Mouse (Mus musculus) kidney, postnatal 36 days (tissue): ENCODE measurements around the gene Dnajb12.

ENCODE experiments used
- DNase-seq, 2 experiments: peaks; one replicate each; pipeline ENCODE4 v3.0.0; 2021 to 2022; ENCODE audit warnings: mixed read lengths in 2 of 2

Dnajb12 gene

GRCm38 (mm10) chr10:59920810-59921681, 41.7 kb downstream of the Dnajb12 start:
- DNase-seq, result peak; percentile 88 to 89

GRCm38 (mm10) chr10:59923493-59923892, 44.1 kb downstream of the Dnajb12 start:
- DNase-seq, result no peak

GRCm38 (mm10) chr10:59924305-59924704, 44.9 kb downstream of the Dnajb12 start:
- peak in 1 of 2 experiments; percentile 45 for DNase-seq

GRCm38 (mm10) chr10:59929205-59929604, 49.8 kb downstream of the Dnajb12 start:
- no peak for DNase-seq

GRCm38 (mm10) chr10:59930996-59931395, 51.6 kb downstream of the Dnajb12 start:
- no peak for DNase-seq

GRCm38 (mm10) chr10:59932521-59932920, 53.2 kb downstream of the Dnajb12 start:
- DNase-seq, result peak; percentile 66 to 74

GRCm38 (mm10) chr10:59934039-59934438, 54.7 kb downstream of the Dnajb12 start:
- peak in 1 of 2 experiments; percentile 43 for DNase-seq

- DNase-seq, result no peak
Observed at GRCm38 (mm10) chr10:59936058-59936856, 56.9 kb downstream of the Dnajb12 start.

GRCm38 (mm10) chr10:59938662-59939061, 59.3 kb downstream of the Dnajb12 start:
- DNase-seq, result no peak

- no peak for DNase-seq
Observed at GRCm38 (mm10) chr10:59939081-59939480, 59.7 kb downstream of the Dnajb12 start.

GRCm38 (mm10) chr10:59942281-59942846, 63.0 kb downstream of the Dnajb12 start:
- DNase-seq, result no peak

GRCm38 (mm10) chr10:59942847-59943420, 63.6 kb downstream of the Dnajb12 start:
- peak; percentile 78 to 80 for DNase-seq

GRCm38 (mm10) chr10:59943421-59943989, 64.1 kb downstream of the Dnajb12 start:
- peak; percentile 82 to 84 for DNase-seq

GRCm38 (mm10) chr10:59945416-59945815, 66.1 kb downstream of the Dnajb12 start:
- DNase-seq, result no peak

GRCm38 (mm10) chr10:59946362-59946761, 67.0 kb downstream of the Dnajb12 start:
- DNase-seq, result no peak

GRCm38 (mm10) chr10:59947296-59948073, 68.1 kb downstream of the Dnajb12 start:
- DNase-seq, result peak in 1 of 2 experiments; percentile 30

GRCm38 (mm10) chr10:59948363-59949254, 69.3 kb downstream of the Dnajb12 start:
- DNase-seq, result peak; percentile 40 to 60
